In the genomic region with DNA sequence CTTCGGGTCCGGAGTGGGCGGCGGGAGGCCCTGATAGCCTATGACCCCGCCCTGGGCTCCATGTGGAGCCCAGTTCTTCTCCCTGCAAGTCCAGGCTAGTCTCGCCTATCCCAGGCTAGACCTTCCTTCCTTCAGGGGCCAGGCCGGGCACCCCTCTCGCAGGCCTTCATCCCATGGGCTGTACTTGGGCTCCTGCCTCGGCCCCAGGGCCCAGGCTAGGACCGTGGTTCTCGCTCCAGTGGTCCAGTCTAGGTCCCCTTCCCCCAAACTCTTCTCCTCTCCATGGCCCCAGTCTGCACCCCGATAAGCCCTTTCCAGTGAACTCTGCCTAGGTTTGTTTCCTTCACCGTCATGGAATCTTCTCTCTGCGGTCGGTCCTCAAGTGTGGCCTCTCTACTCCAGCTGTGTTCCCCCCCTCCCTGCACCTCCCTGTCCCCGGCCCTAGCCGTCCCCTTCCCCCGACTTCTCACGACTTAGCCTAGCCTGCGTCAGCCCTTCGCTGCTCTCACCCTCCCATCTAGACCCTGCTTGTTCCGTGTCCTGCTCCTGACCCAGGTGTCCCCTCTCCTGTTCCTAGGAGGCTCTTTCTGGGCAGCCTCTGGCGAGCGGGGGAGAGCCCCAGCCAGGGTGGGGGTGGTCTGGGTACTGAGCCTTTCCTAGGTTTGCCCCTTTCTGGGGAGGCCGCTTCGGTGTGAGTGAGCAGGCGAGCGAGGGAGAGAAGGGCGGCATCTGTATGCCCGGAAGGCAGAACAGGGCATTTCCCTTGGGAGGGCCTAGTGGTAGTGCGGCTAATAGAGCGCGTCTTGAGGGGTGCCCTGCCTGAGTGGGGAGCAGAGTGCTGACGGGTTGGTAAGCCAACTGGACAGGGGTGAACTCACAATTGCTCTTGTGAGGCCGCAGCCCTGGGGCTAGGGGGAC, we compare ENCODE assay signal across 8 mouse cellular contexts. TPM values are rescaled to one million over a fixed set of nuclear protein-coding genes. Genes with fewer than 3 reads are reported as not detected.
A peak's percentile ranks its signal among the peaks of the same experiment; 100 is the strongest.
DNase-seq lines count a peak whose midpoint lies in the region; ATAC-seq and TF ChIP-seq lines count a peak whose summit lies in the region.

No protein-coding gene starts in this region.

- H3K36me3 ChIP-seq in kidney, adult 2 months (ENCODE audit: control insufficient read depth, insufficient read depth, low read length) = no peaks in the 10 kb centered on the region
- no peaks in the 10 kb centered on the region for H3K36me3 ChIP-seq in forebrain, embryonic 16.5 days (ENCODE audit: control insufficient read depth, insufficient read depth)
- no peaks in the 10 kb centered on the region for H3K36me3 ChIP-seq in liver, embryonic 16.5 days (ENCODE audit: control insufficient read depth, insufficient read depth)

- H3K9ac ChIP-seq in forebrain, embryonic 16.5 days (replicated peaks; ENCODE audit: low read depth, low read length) = peak overlapping the region; percentile 82
- H3K9ac ChIP-seq in liver, embryonic 16.5 days (ENCODE audit: low read depth, low read length) = peak overlapping the region; percentile 85

- H3K4me3 ChIP-seq in kidney, adult 2 months (ENCODE audit: insufficient read depth, low read depth, low read length) = peak overlapping the region; percentile 97
- peak overlapping the region; percentile 85 for H3K4me3 ChIP-seq in forebrain, embryonic 16.5 days (replicated peaks; ENCODE audit: low read length)
- peak overlapping the region; percentile 84 for H3K4me3 ChIP-seq in liver, embryonic 16.5 days (ENCODE audit: low read depth, low read length)

- peak; percentile 9; the same call in 1 of the 2 replicates for ATAC-seq in forebrain, embryonic 16.5 days
- peak; percentile 23 for ATAC-seq in liver, embryonic 16.5 days (ENCODE audit: low read depth)

- TF ChIP-seq POLR2A in kidney, adult 2 months (IDR thresholded peaks at IDR 0.05; ENCODE audit: low read depth, low read length) = no peak

- WGBS in kidney, adult 2 months = 3% methylated on average over 35 of the region's 35 CpGs
- WGBS in forebrain, embryonic 16.5 days = 8% methylated on average over 35 of the region's 35 CpGs
- 2% methylated on average over 35 of the region's 35 CpGs for WGBS in liver, embryonic 16.5 days (ENCODE audit: insufficient replicate concordance)

- no peaks in the 10 kb centered on the region for H3K27me3 ChIP-seq in kidney, adult 2 months (replicated peaks; ENCODE audit: control insufficient read depth, insufficient read depth, low read length)
- no peaks in the 10 kb centered on the region for H3K27me3 ChIP-seq in forebrain, embryonic 16.5 days (replicated peaks; ENCODE audit: control insufficient read depth, insufficient read depth, low read length)
- H3K27me3 ChIP-seq in liver, embryonic 16.5 days (ENCODE audit: control insufficient read depth, insufficient read depth, low read depth, low read length) = no peaks in the 10 kb centered on the region

- TF ChIP-seq CTCF in kidney, adult 2 months (conservative IDR thresholded peaks at IDR 0.05; ENCODE audit: insufficient read depth, insufficient read length, low read depth, low read length) = no peak

- H3K4me1 ChIP-seq in kidney, adult 2 months (ENCODE audit: control insufficient read depth, insufficient read depth, low read length) = peaks cover 46% of the 10 kb centered on the region
- peaks cover 41% of the 10 kb centered on the region for H3K4me1 ChIP-seq in forebrain, embryonic 16.5 days (replicated peaks; ENCODE audit: control insufficient read depth, insufficient read depth, low read length)
- peaks cover 60% of the 10 kb centered on the region for H3K4me1 ChIP-seq in liver, embryonic 16.5 days (ENCODE audit: control insufficient read depth, low read depth, low read length)

- H3K27ac ChIP-seq in kidney, adult 2 months (ENCODE audit: insufficient read depth, low read depth, low read length) = peak overlapping the region; percentile 72
- peak overlapping the region; percentile 72 for H3K27ac ChIP-seq in forebrain, embryonic 16.5 days (ENCODE audit: low read length)
- peak overlapping the region; percentile 76 for H3K27ac ChIP-seq in liver, embryonic 16.5 days (ENCODE audit: low read length)

- no peaks in the 10 kb centered on the region for H3K9me3 ChIP-seq in forebrain, embryonic 16.5 days (ENCODE audit: control insufficient read depth, low read length)
- H3K9me3 ChIP-seq in liver, embryonic 16.5 days (replicated peaks; ENCODE audit: control insufficient read depth, low read length) = no peaks in the 10 kb centered on the region

- DNase-seq in kidney, adult 2 months = no peak
- DNase-seq in kidney, adult 11 months = no peak
- peak; percentile 30 for DNase-seq in ZHBTc4 (ENCODE audit: low read depth, low spot score)
- peak; percentile 45 for DNase-seq in retina, embryonic 14.5 days (ENCODE audit: low spot score)
- DNase-seq in frontal cortex, postnatal 25 days (ENCODE audit: low spot score in 2 of 2) = no peak
- no peak for DNase-seq in ovary, postnatal 14 days (ENCODE audit: low spot score)

- H3K4me2 ChIP-seq in forebrain, embryonic 16.5 days (ENCODE audit: low read length) = peak overlapping the region; percentile 84
- peak overlapping the region; percentile 84 for H3K4me2 ChIP-seq in liver, embryonic 16.5 days (ENCODE audit: low read depth, low read length)

RNA-seq across cellular contexts. Expression of gene Capzb, which starts 0.7 kb away (rescaled TPM):
- 102 and 134 TPM in 2 replicates for polyA plus RNA-seq in kidney, adult 2 months (2012; rRNA removed)
- polyA plus RNA-seq in forebrain, embryonic 16.5 days (2015; fragmentation: Nextera tagmentation; extraction: Ambion mirVana) = 311 and 321 TPM in 2 replicates
- polyA plus RNA-seq in liver, embryonic 16.5 days (2015; fragmentation: Nextera tagmentation; extraction: Ambion mirVana) = 135 and 146 TPM in 2 replicates

Comparison
In these comparisons a context has a peak if more than half of its experiments do, and no peak if none do; other contexts are left out.
1. DNase-seq: peak in ZHBTc4 (single experiment) and retina, embryonic 14.5 days (single experiment); none in kidney, adult 2 months (single experiment), kidney, adult 11 months (single experiment), frontal cortex, postnatal 25 days (0 of 2) and ovary, postnatal 14 days (single experiment).
2. Peak in every context shown above with its lines, with median percentiles within 50 percentile points of each other: H3K27ac ChIP-seq and H3K4me3 ChIP-seq.